Mouse (Mus musculus) urinary bladder, postnatal 4 days (tissue): ENCODE measurements around the gene Adk.

ENCODE experiments used
- DNase-seq, 2 experiments: peaks; one replicate each; pipeline ENCODE4 v3.0.0; 2021 to 2022; ENCODE audit warnings: low spot score in 2 of 2

Adk gene

DNA sequence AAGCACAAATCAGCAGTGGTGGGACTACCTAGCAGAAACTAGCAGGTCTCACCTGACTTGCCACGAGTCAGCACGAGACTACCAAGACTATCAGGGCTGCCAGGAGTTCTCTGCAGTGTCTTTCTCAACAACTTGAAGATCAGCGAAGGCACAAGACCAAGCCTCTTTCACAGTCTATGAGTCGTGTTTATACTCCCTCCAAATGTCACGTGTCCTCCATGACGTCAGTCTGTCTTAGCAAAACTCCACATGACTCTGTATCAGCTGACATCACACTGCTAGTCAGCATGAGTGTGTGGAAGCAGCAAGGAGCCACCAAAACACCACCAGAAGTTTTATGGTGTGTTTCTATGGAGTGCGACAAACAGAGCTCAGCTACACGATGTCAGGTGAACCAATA is 215.9 kb downstream of the Adk start:
- DNase-seq: no peak

DNA sequence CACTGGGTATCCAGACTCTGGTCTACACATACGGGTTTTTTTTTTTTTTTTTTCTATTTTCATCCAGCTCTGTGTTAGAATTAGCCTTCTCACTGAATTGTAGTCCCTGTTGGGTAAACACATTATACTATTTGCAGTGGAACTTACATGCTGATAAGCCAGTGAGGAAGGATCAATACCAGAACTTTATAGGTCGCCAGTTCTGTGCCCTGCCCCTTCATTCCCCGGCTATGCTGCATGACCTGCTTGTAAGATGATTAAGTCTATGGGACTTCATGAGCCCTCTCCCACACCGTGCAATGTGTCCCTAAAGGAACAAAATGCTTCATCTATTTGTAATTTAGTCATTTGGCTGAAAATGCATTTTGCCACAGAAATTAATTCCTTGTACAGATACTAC is 219.1 kb downstream of the Adk start:
- DNase-seq: no peak

DNA sequence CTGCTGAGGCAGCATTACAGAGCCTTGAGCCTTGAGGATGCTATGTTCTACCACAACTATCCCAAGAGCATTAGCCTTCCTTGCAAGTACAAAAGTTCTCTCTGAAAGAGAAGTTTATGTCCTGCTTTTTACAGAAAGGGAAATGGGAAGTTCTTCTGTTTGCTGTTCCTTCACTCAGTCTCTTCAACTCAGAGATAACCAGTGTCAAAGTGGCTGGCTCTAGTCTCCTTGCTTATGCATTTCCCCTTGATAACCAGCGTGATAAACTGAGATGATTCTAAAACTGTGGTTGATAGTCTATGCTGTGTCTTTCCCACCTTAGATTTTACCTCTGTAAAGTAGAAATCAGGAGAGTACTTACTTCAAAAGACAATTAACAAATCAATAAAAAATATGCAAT is 223.4 kb downstream of the Adk start:
- no peak for DNase-seq

DNA sequence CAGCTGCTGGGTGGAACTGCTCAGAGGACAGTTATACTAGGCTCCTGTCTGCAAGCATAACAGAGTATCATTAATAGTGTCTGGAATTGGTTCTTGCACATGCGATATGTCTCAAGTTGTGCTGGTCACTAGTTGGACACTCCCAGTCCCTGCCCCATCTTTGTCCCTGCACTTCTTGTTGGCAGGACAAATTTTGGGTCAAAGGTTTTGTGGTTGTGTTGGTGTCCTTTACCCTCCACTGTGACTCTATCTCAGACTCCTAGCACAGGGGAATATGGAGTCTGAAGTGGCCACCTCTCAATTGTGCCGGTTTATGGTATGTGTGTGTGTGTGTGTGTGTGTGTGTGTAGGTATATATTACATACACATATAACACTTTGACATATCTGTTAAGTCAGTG is 225.9 kb downstream of the Adk start:
- no peak for DNase-seq

DNA sequence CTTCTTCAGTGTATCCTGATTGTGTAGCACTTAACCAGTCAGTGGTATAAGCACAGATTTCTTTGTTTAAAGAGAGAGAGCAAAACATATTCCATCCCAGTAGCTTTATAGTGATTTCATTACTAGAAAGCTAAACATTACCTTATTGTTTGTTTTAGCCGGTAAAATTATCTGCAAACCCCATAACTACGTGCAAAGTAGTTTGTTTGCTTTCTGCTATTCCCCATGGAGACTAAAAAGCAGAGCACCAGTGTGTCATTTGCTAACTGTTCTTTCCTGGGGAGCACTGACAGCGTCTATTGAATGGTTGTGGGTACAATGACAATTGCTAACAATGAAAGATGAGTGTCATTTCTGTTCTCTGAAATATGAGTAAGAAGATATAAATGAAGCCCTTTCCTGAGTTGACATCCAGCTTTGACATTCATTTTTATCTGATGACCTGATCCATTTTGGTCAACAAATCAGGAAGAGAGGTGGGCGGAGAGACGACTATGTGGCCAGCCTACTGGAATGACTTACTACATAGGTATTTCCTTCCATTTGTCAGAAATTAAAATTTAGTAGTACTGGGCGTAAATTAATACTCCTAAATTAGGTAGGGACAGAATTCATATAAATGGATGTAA is 226.6 kb downstream of the Adk start:
- no peak for DNase-seq

DNA sequence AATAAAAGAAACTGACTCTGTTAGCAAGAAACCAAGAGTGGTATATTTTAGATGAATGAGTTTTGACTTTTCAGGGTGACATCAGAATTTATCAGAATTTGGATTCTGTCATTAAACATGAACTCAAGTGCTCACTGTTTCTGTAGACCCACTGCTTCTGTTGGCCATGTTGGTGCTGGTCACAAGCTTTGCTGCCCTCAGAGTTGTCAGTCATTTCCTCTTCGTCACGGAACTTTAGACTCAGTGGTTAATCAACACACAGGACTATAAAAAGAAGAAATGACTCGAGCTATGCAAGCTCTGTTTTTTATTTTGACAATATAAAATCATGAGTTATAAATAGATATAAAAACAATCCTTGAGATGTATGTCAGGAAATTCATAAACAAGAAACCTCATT is 228.1 kb downstream of the Adk start:
- DNase-seq: no peak

DNA sequence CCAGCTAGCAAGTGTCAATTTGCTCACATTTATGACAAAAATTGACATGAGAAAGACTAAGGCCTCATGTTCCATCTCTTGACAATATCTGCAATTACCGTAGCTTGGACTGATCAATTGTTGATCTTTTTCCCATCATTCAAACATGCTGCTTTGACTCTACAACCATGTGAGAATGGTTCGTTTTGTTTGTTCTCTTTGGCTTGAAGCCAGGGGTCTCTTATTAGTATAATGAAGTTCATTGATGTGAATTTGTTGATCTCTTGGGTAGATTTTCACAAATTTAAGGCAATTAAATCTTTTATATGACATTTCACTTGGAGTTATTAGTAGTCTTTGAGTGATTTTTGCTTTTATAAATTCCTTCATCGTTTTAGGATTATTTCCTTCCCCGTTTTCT is 229.1 kb downstream of the Adk start:
- DNase-seq: no peak

DNA sequence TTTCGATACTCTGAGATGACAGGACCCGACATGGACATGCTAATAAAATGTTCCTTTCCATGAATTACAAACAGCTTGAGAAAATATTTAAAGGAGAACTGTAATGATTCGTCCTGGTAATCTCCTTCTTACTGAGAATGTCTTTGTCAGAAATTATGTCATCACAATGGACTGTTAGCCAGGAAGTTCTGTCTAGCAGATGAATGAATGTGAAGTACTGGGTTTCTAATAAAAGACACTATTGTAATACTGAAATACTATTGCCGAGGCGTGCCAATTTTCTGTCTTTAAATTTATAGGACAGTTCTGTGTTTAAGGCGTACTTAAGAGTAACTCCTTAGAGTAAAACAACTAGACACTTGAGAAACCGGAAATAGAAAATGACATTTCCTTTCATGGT is 231.7 kb downstream of the Adk start:
- DNase-seq: no peak

DNA sequence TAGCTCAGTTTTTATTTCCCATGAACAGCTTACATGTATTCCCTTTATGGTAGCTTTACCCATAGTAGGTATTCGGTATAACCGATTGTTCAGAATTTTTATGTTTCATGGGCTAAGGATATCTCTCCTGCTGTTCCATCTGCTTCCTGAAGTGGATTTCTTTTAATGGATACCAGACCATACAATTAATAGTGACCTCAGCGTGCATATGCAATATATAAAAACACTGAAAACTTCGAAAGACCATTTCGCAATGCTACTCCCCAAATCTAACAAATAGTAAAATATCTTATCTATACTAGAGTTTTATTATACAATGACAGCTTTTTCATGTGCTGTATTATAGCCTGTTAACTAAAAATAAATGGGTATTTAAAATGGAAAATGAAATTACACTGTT is 232.5 kb downstream of the Adk start:
- no peak for DNase-seq

DNA sequence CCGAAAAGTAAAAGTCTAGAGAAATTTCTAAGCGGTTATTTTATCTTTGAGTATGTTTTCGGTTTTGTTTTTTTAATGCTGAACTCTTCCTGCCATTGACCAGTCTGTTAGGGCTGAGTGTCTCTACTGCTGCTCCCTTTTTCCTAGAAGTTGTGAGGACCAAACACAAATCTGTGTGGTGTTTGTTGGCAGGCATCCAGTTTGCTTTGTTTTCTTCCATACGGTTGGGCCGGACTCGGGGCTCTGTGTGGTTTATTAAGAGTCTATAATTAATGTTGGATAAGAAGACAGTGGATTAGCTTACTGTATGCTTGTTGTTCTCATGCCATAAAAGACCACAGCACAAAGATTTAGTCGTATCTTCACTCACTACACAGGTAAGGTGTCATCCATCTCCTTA is 233.9 kb downstream of the Adk start:
- DNase-seq: no peak

DNA sequence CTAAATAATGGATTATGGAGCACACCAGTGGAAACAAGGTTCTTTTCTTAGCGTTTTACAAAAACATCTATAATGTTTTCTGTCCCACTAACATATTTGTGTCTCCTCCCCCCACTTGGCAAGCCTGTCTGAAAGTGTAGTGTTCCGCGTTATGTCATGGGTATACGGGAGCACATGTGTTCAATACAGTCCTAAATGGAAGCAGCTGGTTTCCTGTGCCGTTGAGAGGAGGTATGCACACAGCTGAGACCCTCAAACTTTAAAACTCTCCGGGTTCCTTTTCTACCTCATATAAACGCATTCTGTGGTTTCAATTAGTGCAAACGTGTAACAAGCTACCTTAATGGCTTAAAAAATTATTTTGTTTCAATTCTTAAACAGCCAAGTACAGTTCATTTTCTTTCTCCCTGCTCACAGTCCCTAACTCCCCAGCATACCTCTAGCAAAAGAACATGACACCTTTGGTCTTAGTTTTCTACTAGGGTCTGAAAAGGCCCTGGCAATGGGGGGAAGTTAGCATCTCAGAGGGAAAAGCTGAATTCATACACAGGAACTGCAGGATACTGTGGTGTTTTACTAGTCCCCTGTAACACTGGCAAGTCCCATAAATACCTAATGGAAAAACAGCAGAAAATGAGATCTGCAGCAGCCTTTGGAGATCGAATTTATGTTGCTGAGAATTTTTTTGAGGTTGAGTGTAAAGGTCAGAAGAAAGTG is 235.5 kb downstream of the Adk start:
- no peak for DNase-seq

DNA sequence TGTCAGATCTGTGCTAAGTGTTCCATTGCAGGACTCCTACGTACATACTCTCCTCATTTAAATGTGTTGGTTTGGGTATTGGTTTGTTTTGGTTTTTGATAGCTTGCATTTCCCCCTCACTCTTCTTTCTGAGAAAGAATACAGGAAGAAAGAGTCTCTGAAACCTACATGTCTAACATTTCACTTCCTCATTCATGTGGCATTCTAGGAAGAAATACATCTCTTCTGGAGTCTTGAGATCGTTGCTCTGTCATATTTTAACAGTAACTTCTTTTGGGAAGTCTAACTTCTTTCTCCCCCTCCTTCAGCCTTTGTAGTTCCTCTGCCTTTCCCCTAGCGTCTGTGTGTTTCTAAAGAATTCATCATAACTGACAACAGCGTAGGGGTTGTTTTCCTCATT is 247.4 kb downstream of the Adk start:
- no peak for DNase-seq

DNA sequence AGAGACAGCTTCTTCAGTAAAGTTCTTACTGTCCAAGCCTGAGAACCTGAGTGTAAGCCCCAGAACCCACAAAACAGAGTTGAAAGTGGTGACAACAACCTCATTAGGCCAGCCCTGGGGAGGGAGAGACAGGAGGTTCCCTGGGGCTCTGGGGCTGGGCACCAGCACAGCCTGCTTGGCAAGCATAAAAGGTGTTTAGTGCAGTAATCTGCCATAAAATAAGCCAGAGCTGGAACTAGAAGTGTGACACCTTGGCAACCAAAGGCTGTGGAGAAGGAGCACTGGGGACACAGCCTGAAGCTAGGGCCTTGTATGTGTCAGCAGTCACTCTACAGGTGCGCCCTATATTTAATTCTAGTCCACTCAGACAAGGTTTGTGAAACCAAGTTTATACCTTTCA is 252.4 kb downstream of the Adk start:
- no peak for DNase-seq

DNA sequence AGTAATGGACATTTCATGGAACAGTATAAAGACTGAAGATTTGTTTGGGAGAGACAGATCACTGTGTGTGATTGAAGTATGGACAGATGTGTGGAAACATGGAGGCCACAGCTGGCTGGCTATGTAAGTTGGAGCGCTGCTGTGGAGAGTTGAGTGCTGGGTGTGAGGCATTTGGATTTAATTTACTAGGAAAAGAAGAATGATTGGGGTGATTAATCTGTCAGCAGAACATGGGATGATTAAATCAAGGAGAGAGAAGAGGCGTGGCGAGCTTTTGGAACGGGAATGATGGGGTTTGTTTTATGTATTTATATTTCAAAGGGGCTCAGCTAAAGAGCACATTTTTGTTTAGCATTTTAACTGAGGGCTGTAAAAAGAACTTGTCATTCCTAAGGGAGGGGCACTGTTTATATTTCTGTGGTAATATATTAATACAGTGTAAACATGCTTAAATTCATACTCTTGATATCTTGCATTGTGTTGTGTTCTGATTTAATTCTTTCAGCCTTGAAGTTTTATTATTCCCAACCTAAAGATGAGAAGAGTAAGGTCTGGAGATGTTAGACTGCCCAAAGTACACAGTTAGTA is 256.1 kb downstream of the Adk start:
- DNase-seq: no peak

DNA sequence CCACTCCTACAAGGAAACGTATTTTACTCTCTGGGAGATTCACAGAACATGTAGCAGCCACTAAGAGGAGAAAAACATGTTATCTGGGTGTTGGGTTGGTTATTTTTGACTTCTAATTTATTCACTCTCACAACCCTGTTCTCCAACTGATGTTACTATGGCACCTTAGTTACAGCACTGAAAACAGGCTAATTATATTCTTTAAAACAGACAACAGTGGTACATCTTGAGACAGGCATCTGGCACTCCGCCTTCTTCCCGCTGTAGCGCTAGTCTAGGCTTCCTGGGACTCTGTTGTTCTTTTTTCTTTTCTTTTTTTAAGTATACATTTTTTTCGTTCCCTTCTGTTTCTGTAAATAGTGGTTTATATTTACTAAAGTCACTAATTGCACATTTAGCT is 258.2 kb downstream of the Adk start:
- no peak for DNase-seq

DNA sequence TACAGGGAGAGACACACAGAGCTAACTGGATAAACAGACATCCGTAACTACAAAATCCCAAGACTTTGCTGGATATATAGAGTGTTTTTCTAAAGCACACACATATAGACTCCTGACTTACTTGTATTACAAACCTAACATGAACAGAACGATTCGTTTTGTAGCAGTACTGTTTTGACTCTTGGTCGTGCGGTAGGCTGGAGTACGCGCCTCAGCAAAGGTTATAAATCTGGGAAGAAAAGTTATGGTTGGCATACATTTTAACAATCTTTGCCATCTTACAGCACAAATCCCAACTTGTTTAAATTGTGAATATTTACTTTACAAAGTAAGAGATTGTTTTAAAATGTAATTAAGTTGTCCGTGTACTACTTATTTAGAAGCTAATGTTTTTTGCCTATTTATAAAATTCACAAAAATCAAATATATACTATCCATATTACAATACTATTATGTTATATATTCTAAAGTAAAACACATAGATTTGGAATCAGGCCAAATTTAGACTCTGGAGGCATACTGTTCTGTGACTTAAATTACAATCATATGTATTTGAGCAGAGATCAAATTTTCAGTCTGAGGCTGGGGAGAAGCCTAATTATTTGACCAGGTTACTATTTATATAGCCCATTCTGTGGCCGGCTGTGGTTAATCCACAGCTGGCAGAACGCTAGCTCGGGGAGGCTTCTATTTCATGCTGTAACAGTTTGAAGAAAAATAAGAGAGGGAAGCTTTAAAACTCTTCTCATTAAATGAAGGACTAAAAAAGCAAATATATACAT is 261.4 kb downstream of the Adk start:
- DNase-seq: no peak

DNA sequence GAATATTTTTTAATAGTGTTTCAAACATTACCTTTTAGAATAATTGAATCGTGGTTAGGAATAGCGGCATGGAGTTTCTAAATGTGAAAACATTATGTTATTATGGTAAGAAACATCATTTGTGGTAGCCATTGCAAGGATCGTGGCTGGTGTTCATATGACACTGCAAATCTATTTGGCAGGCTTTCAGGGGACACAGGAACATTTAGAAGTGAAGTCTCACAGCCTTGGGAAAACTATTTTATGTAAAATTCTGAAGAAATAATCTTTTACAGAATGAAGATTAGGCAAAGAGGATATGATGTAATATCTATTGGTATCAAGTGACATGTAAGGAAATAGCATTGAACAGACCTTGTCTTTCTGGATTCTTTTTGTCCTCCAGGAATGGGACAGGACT is 262.1 kb downstream of the Adk start:
- no peak for DNase-seq

DNA sequence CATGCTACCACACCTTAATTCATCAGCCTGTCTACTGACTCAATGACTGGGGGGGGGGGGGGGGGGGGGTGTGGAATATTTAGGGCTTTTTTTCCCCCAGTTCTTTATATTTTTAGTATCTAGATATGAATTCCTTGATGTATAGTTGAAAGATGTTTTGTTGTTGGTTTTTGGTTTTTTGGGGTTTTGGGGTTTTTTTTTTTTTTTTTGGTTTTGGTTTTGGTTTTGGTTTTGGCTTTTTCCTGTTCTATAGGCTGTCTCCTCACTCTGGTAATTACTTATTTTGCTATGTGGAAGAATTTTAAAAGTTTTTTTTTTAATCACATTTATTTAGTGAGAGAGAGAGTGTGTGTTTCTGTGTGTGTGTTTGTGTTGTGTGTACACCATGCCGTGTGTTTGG is 282.5 kb downstream of the Adk start:
- no peak for DNase-seq

DNA sequence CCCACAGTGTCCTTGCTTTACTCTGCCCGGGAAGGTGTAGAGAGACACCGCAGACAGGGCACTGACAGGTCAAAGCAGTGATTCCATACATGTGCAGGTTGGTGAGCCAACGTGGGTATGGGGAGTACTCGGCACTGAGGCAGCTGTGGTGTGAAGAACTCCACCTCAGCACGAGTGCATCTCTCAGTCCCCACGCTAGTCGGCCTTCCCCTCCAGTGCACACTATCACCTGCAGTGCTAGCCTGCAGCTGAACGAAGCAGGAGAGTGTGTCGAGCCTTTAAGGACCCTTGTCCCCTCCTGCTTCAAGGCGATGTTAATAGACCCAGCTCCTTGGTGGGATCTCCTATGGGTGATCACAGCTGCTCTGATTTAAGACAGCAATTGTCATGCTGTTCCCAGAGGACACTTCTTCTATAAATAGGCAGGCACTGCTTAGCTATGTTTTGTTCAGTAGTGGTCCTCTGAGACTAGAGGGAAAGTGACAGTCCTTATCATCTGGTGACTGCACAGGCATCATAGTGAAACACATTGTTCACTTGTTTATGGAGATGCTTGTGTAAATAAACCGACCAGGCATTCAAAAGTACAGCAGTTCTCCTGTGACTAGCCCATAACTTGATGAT is 283.4 kb downstream of the Adk start:
- DNase-seq: no peak

DNA sequence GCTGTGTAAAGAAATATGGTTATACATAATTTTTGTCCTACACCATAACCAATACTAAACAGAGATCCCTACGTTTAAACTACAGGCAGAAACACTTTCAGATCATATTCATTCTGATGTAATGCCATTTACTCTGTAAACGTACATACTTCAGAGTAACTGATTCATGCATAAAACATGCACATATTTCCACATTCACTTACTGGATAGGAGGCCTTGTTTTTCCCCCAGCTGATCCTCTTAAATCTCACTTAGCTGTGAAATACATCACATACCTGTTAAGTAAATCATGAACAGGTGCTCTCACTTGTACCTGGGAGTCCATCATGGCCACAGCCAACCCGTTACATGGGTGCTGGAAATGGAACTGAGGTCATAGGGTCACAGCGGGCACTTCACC is 285.6 kb downstream of the Adk start:
- DNase-seq: no peak

DNA sequence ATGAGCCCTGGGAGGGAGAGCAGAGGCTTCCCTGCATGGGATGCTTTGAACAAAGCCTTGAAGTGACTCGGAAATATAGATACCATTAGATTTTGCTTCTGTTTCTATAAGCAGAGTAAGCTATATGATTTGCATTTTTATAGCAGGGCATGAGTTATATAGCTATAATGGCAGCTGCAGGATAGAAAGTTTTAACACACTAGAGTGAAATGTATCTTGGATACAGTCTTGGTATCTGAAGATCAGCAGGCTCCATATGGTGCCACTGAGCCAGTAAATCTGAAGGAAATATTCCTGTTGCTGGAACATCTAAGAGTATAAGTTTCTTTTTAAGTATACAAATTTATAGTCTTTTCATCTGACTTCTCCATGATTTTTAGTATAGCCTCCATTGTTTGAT is 288.8 kb downstream of the Adk start:
- DNase-seq: no peak

DNA sequence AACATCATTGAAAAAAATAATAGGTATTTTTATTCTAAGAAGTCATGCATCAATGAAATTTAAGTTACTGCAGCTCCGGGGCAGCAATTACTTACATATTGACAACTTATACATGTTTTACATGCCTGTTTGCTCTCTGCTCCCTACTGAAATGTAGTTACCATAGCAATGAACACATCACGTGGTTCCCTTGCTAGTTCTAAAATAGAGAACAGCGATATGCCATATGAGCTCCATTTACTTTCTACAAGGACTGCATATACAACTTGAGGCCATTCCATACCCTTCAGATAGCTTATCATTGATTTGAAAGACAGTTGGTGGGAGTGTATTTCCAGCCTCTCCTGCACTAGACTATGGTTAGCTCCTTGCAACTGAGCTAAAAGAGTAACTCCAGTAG is 290.6 kb downstream of the Adk start:
- DNase-seq: no peak
